Mouse (Mus musculus): ENCODE data around the gene Tnr. TPM values are rescaled to one million over a fixed set of nuclear protein-coding genes. Genes with fewer than 3 reads are reported as not detected.

Gene Tnr
- polyA plus RNA-seq, 1 experiment from 2014 or later = 0.02 TPM

- Histone ChIP-seq H3K27me3 (no peaks in the 10 kb centered on the region), H3K4me3 (replicated peaks) (no peak overlapping the region), H3K27ac (replicated peaks) (no peak overlapping the region), H3K4me1 (replicated peaks) (no peaks in the 10 kb centered on the region), H3K9ac (no peak overlapping the region), H3K4me2 (no peak overlapping the region), H3K9me3 (replicated peaks) (no peaks in the 10 kb centered on the region), H3K36me3 (replicated peaks) (no peaks in the 10 kb centered on the region)
- WGBS (ENCODE audit: insufficient replicate concordance) = 37% methylated on average over 4 of the region's 4 CpGs
- no peak for ATAC-seq (ENCODE audit: insufficient read depth)
Measured at GRCm38 (mm10) chr1:159833646-159834338, 310.2 kb downstream of the Tnr start.

DNA sequence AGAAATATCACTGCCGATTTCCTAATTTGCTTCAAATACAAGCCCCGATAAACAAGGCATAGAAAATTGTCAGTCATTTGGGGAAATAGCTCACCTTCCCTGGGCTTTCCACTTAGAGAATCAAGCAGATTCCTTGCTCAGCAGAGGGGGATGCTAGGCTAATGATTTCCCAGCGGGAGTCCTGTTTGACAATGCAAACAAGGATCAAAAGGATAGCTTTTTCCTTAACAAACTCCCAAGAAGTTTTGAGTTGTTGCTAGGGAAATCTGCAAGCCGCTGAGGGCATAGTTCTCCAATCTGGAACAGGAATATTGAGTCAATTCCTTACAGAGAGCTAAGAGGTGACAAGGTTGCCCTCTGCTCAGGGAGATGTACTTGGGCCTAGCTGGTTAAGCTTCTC, 311.6 kb downstream of the Tnr start:
- no peaks in the 10 kb centered on the region for H3K4me1 ChIP-seq (replicated peaks)
- no peak overlapping the region for H3K4me2 ChIP-seq
- no peak overlapping the region for H3K27ac ChIP-seq (replicated peaks)
- no peaks in the 10 kb centered on the region for H3K9me3 ChIP-seq (replicated peaks)
- 28% methylated on average over 4 of the region's 4 CpGs for WGBS (ENCODE audit: insufficient replicate concordance)
- no peaks in the 10 kb centered on the region for H3K27me3 ChIP-seq
- no peaks in the 10 kb centered on the region for H3K36me3 ChIP-seq (replicated peaks)
- H3K9ac ChIP-seq = no peak overlapping the region
- no peak overlapping the region for H3K4me3 ChIP-seq (replicated peaks)
- no peak for ATAC-seq (ENCODE audit: insufficient read depth)

DNA sequence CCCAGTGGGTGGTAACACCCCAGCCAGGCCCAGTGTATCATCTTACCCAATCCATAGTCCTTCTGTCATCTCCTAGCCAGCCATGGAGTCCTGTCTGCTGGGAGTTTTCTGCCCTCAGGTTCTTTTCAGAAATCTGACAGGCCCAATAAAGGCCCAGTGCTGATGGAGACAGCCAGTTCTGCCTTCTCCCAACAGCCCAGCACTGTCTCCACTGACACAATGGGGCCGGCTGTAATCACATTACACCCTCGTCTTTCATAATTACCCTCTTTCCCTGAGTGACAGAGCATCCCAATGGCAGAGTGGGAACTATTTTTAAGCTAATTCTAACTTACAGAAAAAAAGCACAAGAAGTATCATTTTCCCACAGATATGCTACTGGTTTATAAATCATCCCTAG, 316.8 kb downstream of the Tnr start:
- ATAC-seq (ENCODE audit: insufficient read depth) = no peak
- Histone ChIP-seq H3K27me3 (no peaks in the 10 kb centered on the region), H3K4me1 (replicated peaks) (no peaks in the 10 kb centered on the region), H3K9ac (no peak overlapping the region), H3K4me2 (no peak overlapping the region), H3K4me3 (replicated peaks) (no peak overlapping the region), H3K27ac (replicated peaks) (no peak overlapping the region), H3K9me3 (replicated peaks) (no peaks in the 10 kb centered on the region), H3K36me3 (replicated peaks) (no peaks in the 10 kb centered on the region)
- 46% methylated on average over 2 of the region's 2 CpGs for WGBS (ENCODE audit: insufficient replicate concordance)

DNA sequence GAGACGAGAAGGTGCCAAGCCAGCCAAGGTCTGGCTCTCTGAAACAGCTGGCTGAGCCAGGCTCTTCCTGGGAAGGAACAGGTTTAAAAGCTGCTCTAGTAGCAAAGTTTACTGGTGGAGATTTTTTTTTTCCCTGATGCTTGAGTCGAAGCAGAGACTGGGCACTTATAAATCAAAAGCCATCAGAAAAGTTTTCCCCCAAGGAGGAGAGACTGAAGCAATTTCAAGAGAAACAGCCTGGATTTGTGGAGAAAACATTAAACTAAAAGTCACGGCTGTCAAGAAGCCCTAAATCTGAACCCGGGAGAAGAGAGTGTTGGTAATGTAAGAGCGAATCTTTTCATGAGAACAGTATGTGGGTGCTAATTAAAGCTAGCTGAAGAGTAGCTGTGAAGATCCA, 319.3 kb downstream of the Tnr start:
- Histone ChIP-seq H3K27ac (replicated peaks) (no peak overlapping the region), H3K36me3 (replicated peaks) (no peaks in the 10 kb centered on the region), H3K27me3 (no peaks in the 10 kb centered on the region), H3K4me2 (no peak overlapping the region), H3K4me1 (replicated peaks) (no peaks in the 10 kb centered on the region), H3K9me3 (replicated peaks) (no peaks in the 10 kb centered on the region), H3K9ac (no peak overlapping the region), H3K4me3 (replicated peaks) (no peak overlapping the region)
- no peak for ATAC-seq (ENCODE audit: insufficient read depth)
- 47% methylated on average over 5 of the region's 5 CpGs for WGBS (ENCODE audit: insufficient replicate concordance)

GRCm38 (mm10) chr1:159852088-159852487, 328.5 kb downstream of the Tnr start:
- H3K27me3 ChIP-seq = no peaks in the 10 kb centered on the region
- ATAC-seq (ENCODE audit: insufficient read depth) = no peak
- H3K4me2 ChIP-seq = no peak overlapping the region
- no peaks in the 10 kb centered on the region for H3K36me3 ChIP-seq (replicated peaks)
- no peak overlapping the region for H3K27ac ChIP-seq (replicated peaks)
- no peak overlapping the region for H3K4me3 ChIP-seq (replicated peaks)
- H3K4me1 ChIP-seq (replicated peaks) = no peaks in the 10 kb centered on the region
- WGBS (ENCODE audit: insufficient replicate concordance) = 65% methylated on average over 11 of the region's 11 CpGs
- H3K9me3 ChIP-seq (replicated peaks) = no peaks in the 10 kb centered on the region
- H3K9ac ChIP-seq = no peak overlapping the region

- WGBS (ENCODE audit: insufficient replicate concordance) = 57% methylated on average over 1 of the region's 1 CpGs
Measured at GRCm38 (mm10) chr1:159854261-159854660, 330.7 kb downstream of the Tnr start.

GRCm38 (mm10) chr1:159861782-159862474, 338.4 kb downstream of the Tnr start:
- H3K27me3 ChIP-seq = no peaks in the 10 kb centered on the region
- ATAC-seq (ENCODE audit: insufficient read depth) = no peak
- WGBS (ENCODE audit: insufficient replicate concordance) = 57% methylated on average over 3 of the region's 3 CpGs
- H3K9ac ChIP-seq = no peak overlapping the region
- no peaks in the 10 kb centered on the region for H3K36me3 ChIP-seq (replicated peaks)
- H3K27ac ChIP-seq (replicated peaks) = no peak overlapping the region
- no peaks in the 10 kb centered on the region for H3K4me1 ChIP-seq (replicated peaks)
- H3K4me2 ChIP-seq = no peak overlapping the region
- H3K9me3 ChIP-seq (replicated peaks) = no peaks in the 10 kb centered on the region
- no peak overlapping the region for H3K4me3 ChIP-seq (replicated peaks)

More at GRCm38 (mm10) chr1:159854261-159854660, 330.7 kb downstream of the Tnr start:
- no peaks in the 10 kb centered on the region for H3K36me3 ChIP-seq (replicated peaks)
- no peak overlapping the region for H3K4me2 ChIP-seq
- no peaks in the 10 kb centered on the region for H3K9me3 ChIP-seq (replicated peaks)
- no peak overlapping the region for H3K9ac ChIP-seq
- no peak overlapping the region for H3K27ac ChIP-seq (replicated peaks)
- no peaks in the 10 kb centered on the region for H3K27me3 ChIP-seq
- no peak for ATAC-seq (ENCODE audit: insufficient read depth)
- no peak overlapping the region for H3K4me3 ChIP-seq (replicated peaks)
- no peaks in the 10 kb centered on the region for H3K4me1 ChIP-seq (replicated peaks)

DNA sequence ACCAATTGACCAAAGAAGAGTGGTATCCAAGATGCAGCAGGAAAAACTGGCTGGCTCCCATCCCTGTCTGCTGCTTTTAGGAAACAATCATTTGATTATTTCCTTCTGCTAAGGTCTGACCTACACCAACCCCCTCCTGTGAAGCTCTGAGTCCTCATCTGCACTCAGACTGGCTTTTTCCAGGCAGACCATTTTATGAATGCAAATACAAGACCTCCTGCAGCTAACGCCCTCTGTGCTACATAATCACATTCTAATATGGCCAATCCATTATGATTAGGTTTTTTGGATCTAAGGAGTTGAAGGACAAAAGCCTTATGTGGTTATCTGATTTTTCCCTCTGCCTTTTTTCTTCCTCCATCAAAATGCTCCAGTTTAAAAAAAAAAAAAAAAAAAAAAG, 342.1 kb downstream of the Tnr start:
- Histone ChIP-seq H3K4me1 (replicated peaks) (no peaks in the 10 kb centered on the region), H3K9ac (no peak overlapping the region), H3K4me2 (no peak overlapping the region), H3K36me3 (replicated peaks) (no peaks in the 10 kb centered on the region), H3K4me3 (replicated peaks) (no peak overlapping the region), H3K27ac (replicated peaks) (no peak overlapping the region), H3K27me3 (no peaks in the 10 kb centered on the region), H3K9me3 (replicated peaks) (no peaks in the 10 kb centered on the region)
- ATAC-seq (ENCODE audit: insufficient read depth) = no peak
- WGBS (ENCODE audit: insufficient replicate concordance) = 42% methylated on average over 1 of the region's 1 CpGs

- no peak overlapping the region for H3K27ac ChIP-seq (replicated peaks)
- H3K9ac ChIP-seq = no peak overlapping the region
- no peaks in the 10 kb centered on the region for H3K9me3 ChIP-seq (replicated peaks)
- H3K4me3 ChIP-seq (replicated peaks) = no peak overlapping the region
- no peaks in the 10 kb centered on the region for H3K27me3 ChIP-seq
- 69% methylated on average over 6 of the region's 6 CpGs for WGBS (ENCODE audit: insufficient replicate concordance)
- no peak overlapping the region for H3K4me2 ChIP-seq
- no peaks in the 10 kb centered on the region for H3K36me3 ChIP-seq (replicated peaks)
- no peak for ATAC-seq (ENCODE audit: insufficient read depth)
- H3K4me1 ChIP-seq (replicated peaks) = no peaks in the 10 kb centered on the region
Measured at GRCm38 (mm10) chr1:159869619-159870441, 346.3 kb downstream of the Tnr start.

DNA sequence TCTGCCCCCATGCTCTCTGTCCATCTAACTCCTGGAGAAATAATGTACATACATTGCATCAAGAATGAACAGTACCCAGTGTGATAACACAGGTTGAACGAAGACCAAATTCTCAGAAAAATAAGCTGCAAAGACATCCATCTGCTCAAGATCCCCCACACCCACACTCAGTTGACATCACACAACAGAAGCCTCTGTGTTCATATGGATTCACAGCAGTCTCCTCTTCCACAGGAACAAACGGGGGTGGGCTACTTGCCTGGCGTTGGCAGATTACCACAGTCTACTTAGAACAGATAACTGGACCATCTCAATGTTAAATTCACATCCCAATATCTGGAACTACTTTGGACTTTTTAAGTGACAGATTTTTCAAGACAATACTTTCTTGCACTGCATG, 349.3 kb downstream of the Tnr start:
- WGBS (ENCODE audit: insufficient replicate concordance) = 53% methylated on average over 3 of the region's 3 CpGs
- Histone ChIP-seq H3K4me3 (replicated peaks) (no peak overlapping the region), H3K36me3 (replicated peaks) (no peaks in the 10 kb centered on the region), H3K9ac (no peak overlapping the region), H3K9me3 (replicated peaks) (no peaks in the 10 kb centered on the region), H3K4me2 (no peak overlapping the region), H3K27ac (replicated peaks) (no peak overlapping the region), H3K27me3 (no peaks in the 10 kb centered on the region), H3K4me1 (replicated peaks) (no peaks in the 10 kb centered on the region)
- no peak for ATAC-seq (ENCODE audit: insufficient read depth)

DNA sequence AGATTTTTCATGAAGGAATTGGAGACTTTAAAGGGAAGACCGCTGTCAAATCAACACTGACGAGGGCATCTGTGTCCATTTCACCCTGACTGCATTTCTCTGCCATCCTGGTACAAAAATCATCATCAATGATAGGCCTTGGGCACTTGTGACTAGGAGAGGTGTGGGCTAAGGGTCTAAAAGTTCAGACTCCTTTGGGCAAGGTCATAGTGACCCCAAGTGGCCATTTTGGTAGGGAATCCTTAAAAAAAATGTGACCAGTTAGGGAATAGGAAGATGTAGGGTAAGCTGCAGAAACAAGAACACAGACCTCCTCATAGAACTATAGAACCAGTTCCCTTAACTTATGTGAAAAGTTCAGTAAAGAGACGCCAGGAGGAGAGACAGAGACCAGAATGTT, 355.1 kb downstream of the Tnr start:
- no peaks in the 10 kb centered on the region for H3K9me3 ChIP-seq (replicated peaks)
- no peak overlapping the region for H3K4me3 ChIP-seq (replicated peaks)
- no peaks in the 10 kb centered on the region for H3K4me1 ChIP-seq (replicated peaks)
- 37% methylated on average over 3 of the region's 3 CpGs for WGBS (ENCODE audit: insufficient replicate concordance)
- no peak for ATAC-seq (ENCODE audit: insufficient read depth)
- H3K4me2 ChIP-seq = no peak overlapping the region
- no peak overlapping the region for H3K27ac ChIP-seq (replicated peaks)
- H3K27me3 ChIP-seq = no peaks in the 10 kb centered on the region
- H3K9ac ChIP-seq = no peak overlapping the region
- H3K36me3 ChIP-seq (replicated peaks) = no peaks in the 10 kb centered on the region

All from liver, embryonic 15.5 days (tissue).